Mouse (Mus musculus): ENCODE data around the gene Nfe2l3. TPM values are rescaled to one million over a fixed set of nuclear protein-coding genes. Genes with fewer than 3 reads are reported as not detected.
"Not testable (repeated sequence)": the region's sequence is repeated elsewhere in the genome, so short reads cannot be mapped to it uniquely, and the experiment has no call there.

Nfe2l3 gene
- total RNA-seq (2021), result 1 to 10 TPM in 1 of 2 experiments, under 1 TPM in 1; 0.36 to 1.4 TPM

DNA sequence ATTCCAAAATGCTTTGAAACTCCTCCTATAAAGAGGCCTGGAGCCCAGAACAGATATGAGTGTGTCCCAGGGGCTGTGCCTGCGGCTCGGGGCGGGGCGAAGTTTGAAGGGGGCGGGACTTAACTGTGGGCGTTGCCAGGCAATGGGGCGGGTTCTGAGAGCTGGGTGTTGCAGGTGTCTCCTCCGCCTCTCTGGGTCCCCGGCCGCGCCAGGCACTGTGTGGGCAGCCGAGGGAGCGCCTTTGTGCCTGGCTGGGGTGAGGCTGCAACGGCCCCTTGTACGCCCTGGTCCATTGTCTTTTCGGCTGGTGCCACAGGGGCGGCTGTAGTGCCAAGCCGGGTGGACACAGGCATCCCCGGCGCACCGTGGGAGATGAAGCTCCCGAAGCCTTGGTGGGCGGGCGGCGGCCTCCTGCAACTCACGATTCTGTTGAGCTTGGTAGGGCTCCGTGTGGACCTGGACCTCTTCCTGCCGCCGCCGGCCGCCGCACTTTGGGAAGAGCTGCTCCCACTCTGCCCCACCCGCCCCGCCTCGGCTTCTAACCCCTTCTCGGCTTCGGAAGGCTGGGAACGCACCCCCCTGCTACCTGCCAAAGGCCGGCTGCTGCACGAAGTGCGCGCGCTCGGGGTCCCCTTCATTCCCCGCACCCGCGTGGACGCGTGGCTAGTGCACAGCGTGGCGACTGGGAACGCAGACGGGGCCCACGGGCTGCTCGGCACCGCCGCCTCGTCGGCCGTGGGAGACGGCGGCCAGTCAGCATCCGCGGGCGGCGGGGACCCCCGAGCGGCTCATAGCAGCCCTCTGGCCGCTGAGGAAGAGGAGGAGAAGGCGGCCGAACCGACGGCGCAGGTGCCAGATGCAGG, at the start of gene Nfe2l3:
Gene Nfe2l3, plus strand, starts transcription at position 136 of the 863 bp plus-strand sequence.
- peak; percentile 61 to 62 for DNase-seq
- intact Hi-C loops (cut with DNase I), result no loop called here

DNA sequence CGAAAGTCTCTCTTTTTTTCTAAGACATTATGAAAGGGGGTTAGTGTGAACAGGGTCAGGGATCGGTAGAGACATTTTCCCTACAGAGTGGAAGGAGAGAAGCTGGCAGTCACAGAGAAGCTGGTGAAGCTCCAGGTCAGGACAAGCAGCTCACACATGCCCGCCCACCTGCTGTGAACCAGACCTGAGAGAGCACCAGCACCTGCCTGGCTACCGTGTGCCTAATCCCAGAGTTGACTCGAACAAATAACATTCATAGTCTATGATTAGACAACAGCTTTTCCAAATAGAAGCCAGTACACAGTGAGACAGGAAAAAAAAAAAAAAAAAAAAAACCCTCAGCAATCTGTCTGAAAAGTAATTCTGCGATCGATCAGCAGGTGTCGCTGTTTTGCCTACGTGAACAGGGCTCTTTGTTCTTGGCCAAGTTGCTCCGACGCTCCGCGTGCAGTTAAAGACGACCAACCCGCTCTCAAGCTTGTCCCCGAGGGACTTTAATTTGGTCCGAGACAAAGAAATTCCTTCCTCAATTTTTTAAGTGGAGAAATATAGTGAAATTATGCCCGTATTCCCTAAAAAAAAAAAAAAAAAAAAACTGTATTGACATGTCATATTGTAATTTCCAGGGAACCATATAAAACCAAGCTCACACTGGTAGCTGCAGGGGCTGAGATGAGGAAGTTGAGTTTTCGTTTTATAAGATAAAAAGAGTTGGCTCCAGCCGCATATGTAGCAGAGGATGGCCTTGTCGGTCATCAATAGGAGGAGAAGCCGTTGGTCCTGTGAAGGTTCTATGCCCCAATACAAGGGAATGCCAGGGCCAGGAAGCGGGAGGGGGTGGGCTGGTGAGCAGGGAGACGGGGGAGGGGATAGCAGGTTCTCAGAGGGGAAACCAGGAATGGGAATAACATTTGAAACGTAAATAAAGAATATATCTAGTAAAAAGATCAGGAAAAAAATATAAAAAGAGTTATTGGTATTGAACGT, 48.4 kb upstream of the Nfe2l3 start:
- intact Hi-C loops (cut with DNase I), result loop anchor here (1.0 to 5.0 kb wide), 6 partner anchors 83 to 818 kb away; partner anchors contain the start of genes Hnrnpa2b1 and Hoxa5
- peak; percentile 90 to 94 for DNase-seq

DNA sequence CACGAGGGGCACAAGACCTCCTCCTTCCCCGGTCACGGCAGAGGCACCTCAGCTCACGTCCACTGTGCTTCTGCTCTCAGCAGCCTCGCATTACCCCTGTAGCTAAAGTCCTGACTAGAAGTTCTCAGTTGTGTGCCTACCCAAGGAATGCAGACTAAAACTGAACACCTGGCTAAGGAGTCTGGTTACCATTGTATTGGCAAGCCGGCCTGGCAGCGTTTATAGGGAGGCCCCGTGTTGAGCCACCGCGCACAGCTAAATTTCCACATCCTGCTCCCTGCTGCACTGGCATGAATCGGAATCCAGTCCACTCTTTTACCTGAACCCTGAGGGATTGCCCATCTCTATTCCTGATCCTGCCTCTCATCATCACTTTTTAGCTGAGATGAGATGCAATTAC, 42.0 kb upstream of the Nfe2l3 start:
- no peak for DNase-seq
- intact Hi-C loops (cut with DNase I), result no loop called here

DNA sequence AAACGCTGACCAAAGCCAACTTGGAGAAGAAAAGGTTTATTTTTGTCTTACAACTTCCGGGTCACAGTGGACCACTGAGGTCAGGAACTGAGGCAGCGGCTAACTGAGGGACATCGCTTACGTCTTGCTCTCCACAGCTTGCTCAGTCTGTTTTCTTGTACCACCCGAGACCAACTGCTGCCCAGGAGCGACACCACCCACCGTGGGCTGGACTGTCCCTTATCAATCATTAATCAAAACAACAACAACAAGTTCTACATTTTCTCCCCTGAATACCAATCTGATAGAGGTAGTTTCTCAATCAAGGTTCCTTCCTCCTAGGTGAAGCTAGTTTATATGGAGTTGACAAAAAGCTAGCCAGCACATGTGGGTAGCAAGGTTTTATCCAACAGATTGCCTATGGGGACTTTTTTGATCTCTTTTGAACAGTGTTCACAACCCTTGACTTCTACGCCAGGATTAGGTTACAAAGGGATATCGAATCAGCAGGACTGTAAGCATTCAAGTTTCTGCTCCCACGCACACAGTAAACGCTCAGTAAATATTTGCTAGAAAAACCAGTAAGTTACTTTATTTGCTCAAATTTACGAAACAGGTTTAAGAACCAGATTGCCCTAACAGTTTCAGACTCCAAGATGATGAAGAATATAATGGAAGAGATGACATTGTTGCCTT, 40.5 kb upstream of the Nfe2l3 start:
- DNase-seq, result no peak
- intact Hi-C loops (cut with DNase I), result no loop called here

DNA sequence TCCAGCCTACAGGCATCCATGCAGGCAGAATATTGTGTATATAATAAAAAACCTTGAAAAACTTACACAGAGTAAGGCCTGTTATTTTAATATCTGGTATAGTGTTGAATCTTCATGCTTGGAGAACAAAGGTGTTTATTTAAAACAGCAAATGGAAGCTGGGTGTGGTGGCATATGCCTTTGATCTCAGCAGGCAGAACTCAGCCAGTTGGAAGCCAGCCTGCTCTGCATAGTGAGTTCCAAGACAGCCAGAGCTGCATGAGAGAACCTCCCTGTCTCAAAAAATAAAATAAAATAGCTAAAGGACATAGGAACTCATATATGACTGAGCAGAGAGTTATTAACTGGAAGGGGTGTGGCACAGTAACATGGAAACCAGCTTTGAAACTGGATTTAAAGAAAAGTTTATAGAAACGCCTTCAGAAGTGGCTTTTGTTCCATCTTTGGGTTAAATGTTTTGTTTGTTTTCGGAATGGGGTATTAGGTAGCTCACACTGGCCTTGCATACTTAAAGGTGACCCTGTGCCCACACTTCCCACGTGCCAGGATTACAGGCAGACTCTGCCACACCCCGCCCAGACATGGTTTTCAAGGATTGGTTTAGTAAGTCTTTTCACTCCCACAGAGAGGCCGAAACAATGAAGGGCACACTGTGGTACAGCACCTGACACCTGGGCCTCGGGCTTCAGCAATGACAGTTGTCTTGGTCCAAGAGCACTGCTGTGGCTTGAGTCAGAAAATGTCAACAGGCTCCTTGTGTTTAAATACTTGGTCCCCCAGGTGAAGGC, 38.9 kb upstream of the Nfe2l3 start:
- intact Hi-C loops (cut with DNase I), result no loop called here
- DNase-seq, result no peak

DNA sequence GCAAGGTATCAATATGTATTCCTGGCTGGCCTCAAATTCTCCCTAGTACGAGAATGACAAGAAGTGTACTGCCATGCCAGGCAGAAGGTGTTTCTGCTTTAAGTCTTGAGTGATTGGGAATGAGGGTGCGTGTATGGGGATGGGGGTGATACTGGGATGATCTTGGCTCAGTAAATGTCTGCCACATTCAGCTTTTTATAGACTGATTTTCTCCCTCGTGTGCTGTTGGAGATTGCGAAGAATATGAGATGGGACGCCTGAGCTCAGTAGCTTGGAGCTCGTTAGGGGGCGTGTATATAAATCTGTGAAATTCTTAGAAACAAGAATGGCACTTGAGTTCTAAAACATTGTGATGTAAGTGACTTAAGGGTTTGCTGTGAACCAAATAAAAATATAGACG, 38.1 kb upstream of the Nfe2l3 start:
- intact Hi-C loops (cut with DNase I); DNase-seq: not testable (repeated sequence)

DNA sequence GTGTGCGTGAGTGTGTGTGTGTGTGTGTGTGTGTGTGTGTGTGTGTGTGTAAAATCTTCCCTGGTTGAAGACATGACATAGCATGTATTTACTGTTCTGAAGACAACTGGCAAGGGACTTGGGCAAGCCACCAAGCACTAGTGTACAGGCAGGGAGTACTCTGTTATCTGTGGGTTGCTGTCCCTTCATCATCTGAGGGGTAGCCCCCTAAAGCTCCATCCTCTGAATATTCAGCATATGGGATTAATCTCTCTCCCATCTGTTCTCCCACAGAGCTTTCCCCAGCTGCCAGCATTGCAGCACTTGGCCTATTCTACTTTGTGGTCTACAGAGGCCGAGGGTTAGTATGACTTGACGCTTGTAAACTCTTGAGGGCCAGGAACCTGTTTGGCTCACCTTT, 37.5 kb upstream of the Nfe2l3 start:
- intact Hi-C loops (cut with DNase I), result not testable (repeated sequence)

DNA sequence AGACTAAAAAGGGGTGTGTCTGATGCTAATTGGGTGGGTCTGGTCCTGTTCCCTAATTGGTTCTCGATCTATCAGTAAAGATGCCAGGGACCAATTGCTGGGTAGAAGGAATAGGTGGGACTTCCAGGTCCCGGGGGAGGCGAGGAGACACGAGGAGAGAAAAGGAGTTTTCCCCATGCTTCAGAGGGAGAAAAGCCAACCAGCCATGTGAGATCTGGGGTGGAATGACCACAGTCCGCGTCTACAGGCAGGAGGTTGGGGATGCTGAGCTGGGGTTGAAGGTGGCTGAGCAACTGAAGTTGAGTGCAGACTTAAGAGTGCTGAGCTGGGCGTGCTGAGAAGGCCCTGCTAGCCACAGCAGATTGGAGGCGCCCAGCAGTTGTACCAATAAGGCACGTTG, 37.0 kb upstream of the Nfe2l3 start:
- DNase-seq, result no peak
- intact Hi-C loops (cut with DNase I), result no loop called here

More for the DNA sequence above, 37.5 kb upstream of the Nfe2l3 start:
- not testable (repeated sequence) for DNase-seq

DNA sequence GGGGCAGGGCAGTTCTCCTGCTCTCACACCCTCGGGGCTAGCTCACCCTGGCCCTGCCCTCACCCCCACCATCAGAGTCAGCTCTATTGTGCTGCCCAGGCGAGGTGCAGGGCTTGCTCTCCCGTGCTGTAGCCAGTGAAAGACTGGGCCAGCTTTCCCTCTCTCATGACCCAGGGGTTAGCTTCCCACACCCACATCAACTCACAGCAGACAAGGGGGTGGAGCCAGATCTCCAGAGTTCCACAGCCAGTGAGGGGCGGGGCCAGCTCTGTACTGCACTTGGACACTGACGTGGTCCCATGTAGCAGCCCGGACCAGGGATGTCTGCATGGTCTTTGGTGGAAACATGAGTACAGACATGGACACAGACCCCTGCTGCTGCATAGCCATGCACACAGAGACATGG, 33.4 kb upstream of the Nfe2l3 start:
- peak; percentile 44 to 51 for DNase-seq

DNA sequence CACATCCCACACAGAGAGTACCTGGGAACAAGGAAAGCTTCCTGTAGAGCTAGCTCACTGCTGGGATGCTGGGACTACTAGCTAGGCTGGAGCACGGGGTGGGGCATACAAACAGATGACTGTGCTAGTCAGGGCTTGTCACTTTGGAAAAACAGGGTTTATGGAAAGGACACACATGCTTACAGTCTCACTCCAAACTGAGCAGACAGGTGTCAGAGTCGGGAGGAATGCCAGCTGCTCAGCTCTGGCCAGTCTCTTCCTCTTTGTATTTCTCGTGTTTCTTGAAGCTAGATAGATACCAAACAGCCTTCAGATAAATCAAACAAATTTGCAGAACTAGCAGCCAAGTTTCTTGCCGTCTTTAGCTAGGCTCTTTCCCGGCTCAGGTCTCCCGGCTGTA, 31.2 kb upstream of the Nfe2l3 start:
- intact Hi-C loops (cut with DNase I), result no loop called here
- DNase-seq, result no peak

More for the DNA sequence above, 33.4 kb upstream of the Nfe2l3 start:
- intact Hi-C loops (cut with DNase I), result no loop called here

DNA sequence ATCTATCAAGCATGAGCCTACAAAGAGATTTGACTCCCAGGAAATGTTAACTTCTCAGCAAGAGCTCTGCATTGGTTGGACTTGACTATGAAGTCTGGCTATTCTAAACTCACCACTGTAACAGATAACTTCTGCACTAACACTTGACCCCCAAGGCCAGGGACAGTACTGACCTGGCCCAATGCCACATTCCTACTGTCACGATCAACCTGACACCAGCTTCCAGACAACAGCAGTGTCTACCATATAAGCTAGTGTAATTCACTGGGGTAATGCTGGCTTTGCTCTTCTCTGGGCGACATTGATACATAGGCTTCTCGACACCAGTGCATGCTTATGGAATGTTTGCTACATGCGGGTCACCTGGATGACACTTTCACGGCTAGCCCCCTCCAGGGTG, 28.9 kb upstream of the Nfe2l3 start:
- DNase-seq, result no peak
- intact Hi-C loops (cut with DNase I), result no loop called here

DNA sequence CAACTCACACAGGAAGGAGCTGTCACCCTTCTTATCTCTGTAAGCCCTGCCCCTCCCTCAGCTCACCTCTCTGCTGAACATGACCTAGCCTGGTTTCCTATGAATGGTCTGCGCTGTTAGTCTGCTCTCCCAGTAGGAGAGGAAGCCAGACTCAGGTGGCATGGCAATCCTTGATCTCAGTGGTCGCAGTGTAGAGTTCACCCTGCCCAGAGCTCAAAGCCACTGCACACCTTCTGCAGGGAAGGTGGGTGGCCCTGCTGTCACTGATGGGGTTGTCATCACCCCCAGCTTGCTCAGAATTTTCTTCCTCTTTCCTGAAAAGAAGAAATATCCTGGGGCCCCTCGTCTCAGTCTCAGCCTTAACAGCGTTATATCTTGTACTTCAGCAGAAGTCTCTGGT, 28.0 kb upstream of the Nfe2l3 start:
- intact Hi-C loops (cut with DNase I), result no loop called here
- no peak for DNase-seq

DNA sequence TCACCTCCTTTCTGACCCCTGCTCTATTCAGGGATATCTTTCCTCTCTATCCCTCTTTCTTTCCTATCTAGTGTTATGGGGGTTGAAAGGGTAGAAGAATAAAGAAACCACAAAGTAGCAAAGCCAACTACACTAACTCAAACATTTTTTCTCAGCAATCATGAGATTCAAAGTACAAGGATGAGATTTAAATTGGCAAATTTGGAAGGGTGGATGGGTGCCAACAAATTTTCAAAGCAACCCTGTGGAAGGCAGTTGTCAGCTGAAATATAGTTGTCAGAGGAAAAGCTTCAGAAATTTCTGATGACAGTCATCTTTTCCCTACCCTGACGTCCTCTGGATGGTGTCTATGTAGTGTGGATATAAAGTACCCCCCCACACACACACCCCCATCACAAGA, 16.0 kb upstream of the Nfe2l3 start:
- no peak for DNase-seq
- intact Hi-C loops (cut with DNase I), result no loop called here

DNA sequence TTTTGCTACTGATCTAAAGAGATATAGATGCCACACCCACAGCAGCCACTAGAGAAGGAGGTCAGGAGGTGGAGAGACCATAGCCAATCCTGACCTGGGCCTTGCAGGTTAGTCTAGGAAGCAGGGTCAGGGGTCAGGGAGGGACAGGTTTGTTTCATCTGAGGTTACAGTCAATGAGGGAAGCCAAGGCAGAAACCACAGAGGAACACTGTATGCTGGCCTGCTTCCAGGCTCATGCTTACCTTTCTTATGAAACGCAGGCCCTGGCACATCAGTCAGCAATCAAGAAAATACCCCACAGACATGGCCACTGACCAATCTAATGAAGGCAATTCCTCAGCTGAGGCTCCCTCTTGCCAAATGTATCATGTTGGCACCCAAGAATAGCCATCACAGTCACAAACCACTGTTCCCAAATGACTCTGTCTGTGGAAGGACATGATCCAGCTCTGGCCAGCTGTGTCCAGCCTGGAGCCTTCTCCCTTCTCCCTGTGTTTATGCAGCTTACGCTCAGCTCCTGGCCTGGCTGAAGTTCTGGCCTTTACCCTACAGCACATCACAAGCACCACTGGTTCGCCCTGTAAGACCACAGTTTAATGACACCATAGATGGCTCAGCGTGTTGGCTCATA, 15.0 kb upstream of the Nfe2l3 start:
- intact Hi-C loops (cut with DNase I), result no loop called here
- peak; percentile 30 to 34 for DNase-seq

DNA sequence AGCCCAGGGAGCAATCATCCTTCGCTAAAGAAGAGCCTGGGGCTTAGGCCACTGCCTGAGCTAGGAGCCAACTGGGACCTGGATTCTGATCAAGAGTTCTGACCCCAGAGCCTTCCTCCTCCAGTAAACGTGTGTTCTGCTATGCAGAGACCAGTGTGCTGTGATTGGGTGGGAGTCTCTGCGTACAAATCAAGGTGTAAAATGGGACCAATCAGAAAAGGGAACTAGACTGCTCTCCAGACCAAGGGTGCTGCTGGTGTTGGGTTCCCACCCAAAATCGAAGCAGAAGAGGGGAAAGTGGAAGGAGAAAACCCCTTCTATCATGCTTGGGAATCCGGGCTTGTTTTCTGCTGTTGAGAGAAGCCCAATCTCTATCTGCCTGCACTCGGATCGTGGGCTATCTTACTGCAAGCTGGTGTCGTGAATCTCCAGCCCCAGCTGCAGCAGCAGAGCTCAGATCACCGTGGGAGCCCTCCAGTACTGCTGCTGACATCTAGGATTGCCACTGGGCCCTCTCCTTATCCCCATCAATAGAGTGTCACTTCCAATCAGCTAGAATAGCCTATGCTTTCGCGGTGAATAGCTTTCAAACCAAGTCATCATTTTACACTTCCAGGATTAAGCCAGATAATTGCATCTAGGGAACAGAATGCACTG, 8.9 kb upstream of the Nfe2l3 start:
- intact Hi-C loops (cut with DNase I), result no loop called here
- DNase-seq, result no peak

DNA sequence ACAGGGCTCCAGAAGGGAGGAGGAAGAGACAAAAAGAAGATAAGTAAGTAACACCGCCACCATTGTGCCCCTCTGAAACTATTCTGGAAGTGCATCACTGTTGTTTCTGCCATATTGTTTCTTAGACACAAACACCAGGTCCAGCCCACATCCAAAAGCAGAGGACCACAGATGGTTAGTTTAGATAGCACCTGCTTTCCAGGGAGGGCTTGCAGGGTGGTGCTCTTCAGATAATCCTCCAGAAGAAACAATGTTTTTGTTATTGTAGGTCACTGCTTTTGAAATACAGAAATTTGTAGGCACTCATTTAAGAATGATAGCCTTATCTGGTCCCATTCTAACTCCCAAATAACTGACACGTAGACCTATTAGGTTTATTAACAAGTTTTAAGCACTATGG, 7.9 kb upstream of the Nfe2l3 start:
- DNase-seq, result no peak

DNA sequence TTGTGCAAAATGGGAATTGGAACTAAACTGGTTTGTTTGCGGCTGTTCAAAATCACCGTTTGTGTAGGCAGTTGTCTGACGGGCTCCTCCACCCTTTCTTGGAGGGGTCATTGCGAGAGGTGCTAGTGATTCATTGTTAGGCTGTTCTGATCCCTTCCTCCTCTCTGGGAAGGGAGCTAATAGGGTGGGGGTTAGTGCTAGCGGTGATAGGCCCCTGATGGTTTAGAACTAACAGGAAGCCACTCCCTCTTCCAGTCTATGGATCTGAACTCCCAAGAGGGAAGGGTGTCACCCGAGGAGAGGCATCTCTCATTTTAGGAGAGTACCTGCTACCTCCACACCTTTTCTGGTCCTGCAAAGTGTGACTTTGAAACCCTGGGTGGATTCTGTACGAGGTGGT, 1.8 kb downstream of the Nfe2l3 start:
- DNase-seq, result no peak
- intact Hi-C loops (cut with DNase I), result no loop called here

More for the DNA sequence above, 7.9 kb upstream of the Nfe2l3 start:
- intact Hi-C loops (cut with DNase I), result no loop called here

DNA sequence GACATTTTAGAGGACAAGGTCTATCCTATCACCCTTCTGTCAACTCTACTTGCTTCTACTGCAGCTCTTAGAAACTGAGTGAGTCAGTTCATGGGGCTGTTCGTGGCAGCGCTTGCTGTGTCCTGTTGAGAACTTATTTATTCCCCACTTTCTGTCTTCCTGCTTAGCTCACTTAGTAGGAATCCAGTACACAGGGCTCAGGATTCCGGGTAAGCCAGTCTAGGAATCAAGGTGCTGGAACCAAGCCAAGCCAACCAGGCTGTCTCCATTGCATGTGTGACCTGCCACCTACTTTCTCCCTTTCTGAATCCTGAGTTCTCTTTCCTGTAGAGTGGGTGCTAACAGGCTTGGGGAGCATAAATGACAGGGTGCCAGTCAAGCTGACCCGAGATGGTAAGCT, 5.2 kb downstream of the Nfe2l3 start:
- peak; percentile 50 to 66 for DNase-seq
- intact Hi-C loops (cut with DNase I), result no loop called here

DNA sequence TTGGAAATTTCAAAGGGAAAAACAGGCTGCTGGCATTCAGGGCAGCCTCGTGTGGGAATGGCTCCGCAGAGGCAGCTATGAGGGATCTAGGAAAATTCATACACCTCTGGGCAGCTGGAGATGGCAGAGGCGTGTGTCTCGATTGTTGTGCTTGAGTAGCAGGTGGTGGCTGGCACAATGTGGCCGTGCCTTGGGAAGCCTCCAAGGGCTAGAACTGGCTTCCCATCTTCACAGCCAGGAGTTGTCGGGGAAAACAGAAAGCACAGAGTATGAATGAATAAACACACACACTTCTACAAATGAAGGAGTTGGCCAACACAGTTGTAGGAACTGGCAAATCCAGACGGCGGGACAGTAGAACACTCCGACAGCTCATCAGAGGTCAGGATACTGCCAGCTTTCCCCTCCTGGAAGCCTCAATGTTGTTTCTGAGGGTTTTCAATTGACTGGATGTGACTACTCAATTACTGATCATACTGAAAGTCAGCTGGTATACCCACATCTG, 6.4 kb downstream of the Nfe2l3 start:
- peak in 1 of 2 experiments; percentile 27 for DNase-seq
- intact Hi-C loops (cut with DNase I), result no loop called here

All from heart, postnatal 10 days (tissue).